Mouse (Mus musculus) E14TG2a.4 (cell line): ENCODE measurements at regions not wholly inside any gene's neighbourhood (a gene's known extent, or its start where the extent isn't known, plus 50 kb on each side); places are given as distances from the start of the nearest gene placed in this dataset.

Experiments
- H3K27me3 ChIP-seq: 2 replicates; pipeline ENCODE4 v1.6.1; 2014; ENCODE audit warnings: low read length, control low read depth; ENCODE audit not compliant: insufficient read depth
- H3K36me3 ChIP-seq: 2 replicates; pipeline ENCODE4 v1.6.1; 2014; ENCODE audit warnings: low read length, control low read depth; ENCODE audit not compliant: insufficient read depth
- H3K4me1 ChIP-seq: replicated peaks from 2 replicates; pipeline ENCODE4 v1.6.1; 2014; ENCODE audit warnings: low read depth, low read length, control low read depth
- H3K4me3 ChIP-seq: replicated peaks from 2 replicates; pipeline ENCODE4 v1.5.1; 2014; ENCODE audit warnings: mild to moderate bottlenecking, low read length
- H3K9me3 ChIP-seq: 2 replicates; pipeline ENCODE4 v1.6.1; 2014; ENCODE audit warnings: low read length, control low read depth
- CTCF ChIP-seq: conservative IDR thresholded peaks from 2 replicates; pipeline ENCODE4 v1.5.1; 2014; ENCODE audit warnings: low read length
- NANOG ChIP-seq: IDR thresholded peaks from 2 replicates; pipeline ENCODE4 v1.6.1; 2014; ENCODE audit warnings: borderline replicate concordance, low read length, mixed read lengths
- POU5F1 ChIP-seq: IDR thresholded peaks from 2 replicates; pipeline ENCODE4 v1.6.1; 2014; ENCODE audit warnings: low read length, borderline replicate concordance

GRCm38 (mm10) chr13:28433445-28433844 lies 176.1 kb downstream of the Gm11361 start:
- Histone ChIP-seq H3K36me3 (no peaks in the 10 kb centered on the region), H3K9me3 (no peaks in the 10 kb centered on the region), H3K27me3 (no peaks in the 10 kb centered on the region), H3K4me3 (no peak overlapping the region), H3K4me1 (no peaks in the 10 kb centered on the region)
- TF ChIP-seq POU5F1 (no peak), CTCF (no peak), NANOG (no peak)

- Histone ChIP-seq H3K36me3 (no peaks in the 10 kb centered on the region), H3K27me3 (no peaks in the 10 kb centered on the region), H3K9me3 (no peaks in the 10 kb centered on the region), H3K4me1 (no peaks in the 10 kb centered on the region), H3K4me3 (no peak overlapping the region)
- no peak for TF ChIP-seq NANOG
- no peak for TF ChIP-seq CTCF
- TF ChIP-seq POU5F1, result no peak
Measured at GRCm38 (mm10) chr13:28432017-28432416, 174.7 kb downstream of the Gm11361 start.

DNA sequence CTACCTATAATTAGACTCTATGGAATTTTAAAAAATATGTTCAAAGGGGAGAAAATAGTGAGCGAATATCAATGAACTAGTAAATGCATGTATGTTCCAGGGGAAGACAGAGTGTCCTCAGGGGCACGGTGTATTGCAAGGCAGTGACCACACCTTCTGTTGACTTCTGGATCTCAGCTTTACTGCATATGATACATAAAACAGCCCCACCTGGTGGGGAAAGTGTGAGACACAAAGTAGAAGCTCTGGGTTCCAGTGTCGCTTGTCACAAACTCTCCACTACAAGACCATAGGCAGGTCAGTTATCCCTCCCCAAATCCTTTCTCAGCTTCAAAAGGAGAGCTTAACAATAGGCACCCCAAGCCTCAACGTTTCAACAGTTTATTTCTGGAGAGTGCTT lies 168.8 kb downstream of the Gm11361 start:
- H3K4me1 ChIP-seq, result 0 out of 2 replicates have a peak, but pooled peaks cover 4% of the 10 kb centered on the region
- TF ChIP-seq CTCF (no peak), POU5F1 (no peak), NANOG (no peak)
- H3K4me3 ChIP-seq, result no peak overlapping the region
- no peaks in the 10 kb centered on the region for H3K9me3 ChIP-seq
- no peaks in the 10 kb centered on the region for H3K27me3 ChIP-seq
- no peaks in the 10 kb centered on the region for H3K36me3 ChIP-seq

DNA sequence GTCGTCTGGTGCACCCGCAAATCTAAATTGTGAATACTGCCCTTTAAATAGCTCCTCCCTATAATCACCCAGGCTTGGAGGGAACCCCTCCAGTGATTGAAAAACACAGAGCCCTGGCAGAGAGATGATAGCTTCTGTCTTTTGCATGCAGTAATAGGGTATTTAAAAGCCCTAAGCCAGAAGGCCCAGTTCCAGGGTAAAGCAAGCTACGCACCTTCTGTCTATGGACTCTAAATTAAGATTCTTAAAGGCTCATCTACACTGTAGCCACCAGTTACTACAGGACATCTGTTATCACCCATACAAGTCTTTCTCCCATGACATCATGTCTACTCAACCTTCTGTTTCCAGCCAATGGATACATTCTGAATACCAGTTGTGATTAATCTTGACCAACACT lies 167.8 kb downstream of the Gm11361 start:
- Histone ChIP-seq H3K36me3 (no peaks in the 10 kb centered on the region), H3K9me3 (no peaks in the 10 kb centered on the region), H3K4me1 (0 out of 2 replicates have a peak, but pooled peaks cover 4% of the 10 kb centered on the region), H3K4me3 (no peak overlapping the region), H3K27me3 (peaks cover 5% of the 10 kb centered on the region)
- TF ChIP-seq CTCF, result no peak
- TF ChIP-seq NANOG, result no peak
- no peak for TF ChIP-seq POU5F1

DNA sequence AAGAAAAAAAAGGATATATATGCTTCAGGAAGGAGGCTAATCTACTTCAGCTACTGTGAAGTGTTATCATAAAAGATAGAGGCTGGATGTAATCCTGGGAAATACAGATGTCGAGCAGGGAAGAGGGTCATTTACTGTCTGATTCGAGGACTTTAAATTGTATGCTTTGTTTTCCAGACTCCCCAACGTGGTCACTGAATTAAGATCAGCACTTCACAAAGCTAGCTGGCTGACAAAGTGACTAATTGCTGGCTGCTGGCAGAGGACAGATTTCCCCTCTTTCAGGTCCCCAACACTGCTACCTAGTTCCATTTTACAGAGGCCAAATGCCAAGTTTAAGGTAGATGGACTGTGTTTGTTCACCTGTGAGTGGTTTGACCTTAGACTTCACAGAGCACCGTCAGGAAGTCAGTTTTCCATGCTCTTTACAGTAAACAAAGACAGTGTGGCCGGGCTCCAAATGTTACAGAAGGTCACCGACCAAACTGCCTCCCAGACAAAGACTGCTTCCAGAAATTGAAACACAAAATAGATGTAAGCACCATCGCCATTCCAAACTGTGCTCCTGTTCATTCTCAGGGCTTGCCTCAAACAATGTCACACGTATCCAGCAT lies 167.2 kb downstream of the Gm11361 start:
- H3K36me3 ChIP-seq, result no peaks in the 10 kb centered on the region
- H3K9me3 ChIP-seq, result no peaks in the 10 kb centered on the region
- no peak overlapping the region for H3K4me3 ChIP-seq
- H3K4me1 ChIP-seq, result peaks cover 8% of the 10 kb centered on the region
- TF ChIP-seq CTCF (no peak), NANOG (no peak), POU5F1 (no peak)
- H3K27me3 ChIP-seq, result peaks cover 8% of the 10 kb centered on the region

GRCm38 (mm10) chr13:28421309-28421708 lies 164.0 kb downstream of the Gm11361 start:
- H3K27me3 ChIP-seq, result peaks cover 24% of the 10 kb centered on the region
- no peaks in the 10 kb centered on the region for H3K36me3 ChIP-seq
- H3K4me3 ChIP-seq, result no peak overlapping the region
- no peaks in the 10 kb centered on the region for H3K9me3 ChIP-seq
- no peak for TF ChIP-seq CTCF
- TF ChIP-seq POU5F1, result no peak
- no peak for TF ChIP-seq NANOG
- peaks cover 13% of the 10 kb centered on the region for H3K4me1 ChIP-seq

- H3K36me3 ChIP-seq, result no peaks in the 10 kb centered on the region
Measured at GRCm38 (mm10) chr13:28420636-28421035, 163.3 kb downstream of the Gm11361 start.

DNA sequence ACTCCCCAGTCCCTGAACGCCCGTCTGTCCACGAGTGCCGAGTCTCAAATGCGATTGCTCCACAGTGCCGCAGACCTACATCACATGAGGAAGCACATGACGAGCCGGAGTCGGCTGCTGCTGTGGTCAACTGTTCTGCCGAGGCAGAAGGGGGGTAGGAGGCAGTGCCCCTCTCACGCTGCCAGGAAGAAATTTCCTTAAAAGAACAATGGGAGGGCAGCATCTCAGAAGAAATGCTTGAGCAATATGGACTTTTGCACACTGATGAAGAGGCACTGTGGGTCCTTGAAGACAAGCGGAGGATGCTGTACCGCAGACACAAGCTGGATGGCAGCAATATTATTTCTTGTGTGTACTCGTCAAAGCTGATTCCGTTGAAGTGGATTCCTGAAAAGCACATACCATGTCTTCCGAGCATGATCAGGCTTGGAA lies 162.6 kb downstream of the Gm11361 start:
- H3K4me1 ChIP-seq, result peaks cover 13% of the 10 kb centered on the region
- TF ChIP-seq NANOG, result no peak
- no peak for TF ChIP-seq CTCF
- no peak for TF ChIP-seq POU5F1
- H3K9me3 ChIP-seq, result no peaks in the 10 kb centered on the region
- H3K27me3 ChIP-seq, result peaks cover 24% of the 10 kb centered on the region
- H3K4me3 ChIP-seq, result peak overlapping the region; percentile 48
- no peaks in the 10 kb centered on the region for H3K36me3 ChIP-seq

More at GRCm38 (mm10) chr13:28420636-28421035, 163.3 kb downstream of the Gm11361 start:
- peaks cover 24% of the 10 kb centered on the region for H3K27me3 ChIP-seq
- no peak for TF ChIP-seq CTCF
- no peak for TF ChIP-seq NANOG
- TF ChIP-seq POU5F1, result no peak
- H3K4me1 ChIP-seq, result peaks cover 13% of the 10 kb centered on the region
- H3K4me3 ChIP-seq, result no peak overlapping the region
- H3K9me3 ChIP-seq, result no peaks in the 10 kb centered on the region

GRCm38 (mm10) chr13:28418936-28419681 lies 161.8 kb downstream of the Gm11361 start:
- no peak for TF ChIP-seq NANOG
- no peak for TF ChIP-seq CTCF
- TF ChIP-seq POU5F1, result no peak
- peaks cover 24% of the 10 kb centered on the region for H3K27me3 ChIP-seq
- no peaks in the 10 kb centered on the region for H3K9me3 ChIP-seq
- peaks cover 9% of the 10 kb centered on the region for H3K4me1 ChIP-seq
- H3K4me3 ChIP-seq, result no peak overlapping the region
- no peaks in the 10 kb centered on the region for H3K36me3 ChIP-seq
